Mouse (Mus musculus) hindbrain, postnatal 0 days (tissue): Measurements from ENCODE around the gene Arcn1. TPM values are rescaled to one million over a fixed set of nuclear protein-coding genes. Genes with fewer than 3 reads are reported as not detected.

Source experiments
- ATAC-seq: fragments of 200-750 bp; cut with Nextera tagmentation; 2 replicates; pipeline ENCODE4 v1.8.0; 2017; ENCODE audit warnings: mild to moderate bottlenecking, moderate TSS enrichment, moderate library complexity
- DNase-seq: peaks from one replicate; pipeline ENCODE4 v3.0.0-alpha.2; 2015; ENCODE audit warnings: low spot score
- H3K27ac ChIP-seq: fragments of 300-500 bp; sonication (generic); 2 replicates; pipeline ENCODE4 v1.5.1; 2014; ENCODE audit warnings: mild to moderate bottlenecking
- H3K27me3 ChIP-seq: fragments of 300-500 bp; sonication (generic); 2 replicates; pipeline ENCODE4 v1.6.1; 2014; ENCODE audit warnings: low read length, mixed read lengths; ENCODE audit not compliant: insufficient read depth
- H3K36me3 ChIP-seq: fragments of 300-500 bp; sonication (generic); 2 replicates; pipeline ENCODE4 v1.6.1; 2014; ENCODE audit warnings: low read length, mixed read lengths; ENCODE audit not compliant: insufficient read depth
- H3K4me1 ChIP-seq: fragments of 300-500 bp; sonication (generic); 2 replicates; pipeline ENCODE4 v1.6.1; 2014; ENCODE audit warnings: antibody characterized with exemption, low read length, mixed read lengths; ENCODE audit not compliant: insufficient read depth
- H3K4me2 ChIP-seq: fragments of 300-500 bp; sonication (generic); 2 replicates; pipeline ENCODE4 v1.6.1; 2014; ENCODE audit warnings: low read depth, mild to moderate bottlenecking, low read length, moderate library complexity, mixed read lengths
- H3K4me3 ChIP-seq: fragments of 300-500 bp; sonication (generic); 2 replicates; pipeline ENCODE4 v1.5.1; 2014; ENCODE audit warnings: low read length
- H3K9ac ChIP-seq: fragments of 300-500 bp; sonication (generic); replicated peaks from 2 replicates; pipeline ENCODE4 v1.6.1; 2014; ENCODE audit warnings: mild to moderate bottlenecking, low read length, moderate library complexity, mixed read lengths
- H3K9me3 ChIP-seq: fragments of 300-500 bp; sonication (generic); 2 replicates; pipeline ENCODE4 v1.6.1; 2016; ENCODE audit warnings: low read length, mixed read lengths
- CTCF ChIP-seq: IDR thresholded peaks from 2 replicates; pipeline ENCODE4 v1.5.1; 2016; ENCODE audit warnings: antibody characterized with exemption, control low read depth, low read depth
- WGBS: fragments of 180-500 bp; shearing (Covaris S2); extraction: QIAGEN DNeasy Blood & Tissue Kit; methylation state at CpG from one replicate; pipeline ENCODE4 v1.1.7; 2014; 5-methylcytosine and 5-hydroxymethylcytosine counted together
- polyA plus RNA-seq: library from polyadenylated mRNA; unstranded; fragments of >200 nt; fragmentation: Nextera tagmentation; extraction: Ambion mirVana; gene quantifications from 2 replicates; pipeline ENCODE4 v1.2.1, GENCODE M21; 2015
- total RNA-seq: library from RNA; depleted of rRNA; stranded (reverse); fragments of >200 nt; gene quantifications from 2 replicates; pipeline ENCODE4 v1.2.3, GENCODE M21; 2014; rRNA removed

Gene Arcn1
- total RNA-seq (77.1 and 88.4 TPM in 2 replicates), polyA plus RNA-seq (102 and 109 TPM in 2 replicates)

DNA sequence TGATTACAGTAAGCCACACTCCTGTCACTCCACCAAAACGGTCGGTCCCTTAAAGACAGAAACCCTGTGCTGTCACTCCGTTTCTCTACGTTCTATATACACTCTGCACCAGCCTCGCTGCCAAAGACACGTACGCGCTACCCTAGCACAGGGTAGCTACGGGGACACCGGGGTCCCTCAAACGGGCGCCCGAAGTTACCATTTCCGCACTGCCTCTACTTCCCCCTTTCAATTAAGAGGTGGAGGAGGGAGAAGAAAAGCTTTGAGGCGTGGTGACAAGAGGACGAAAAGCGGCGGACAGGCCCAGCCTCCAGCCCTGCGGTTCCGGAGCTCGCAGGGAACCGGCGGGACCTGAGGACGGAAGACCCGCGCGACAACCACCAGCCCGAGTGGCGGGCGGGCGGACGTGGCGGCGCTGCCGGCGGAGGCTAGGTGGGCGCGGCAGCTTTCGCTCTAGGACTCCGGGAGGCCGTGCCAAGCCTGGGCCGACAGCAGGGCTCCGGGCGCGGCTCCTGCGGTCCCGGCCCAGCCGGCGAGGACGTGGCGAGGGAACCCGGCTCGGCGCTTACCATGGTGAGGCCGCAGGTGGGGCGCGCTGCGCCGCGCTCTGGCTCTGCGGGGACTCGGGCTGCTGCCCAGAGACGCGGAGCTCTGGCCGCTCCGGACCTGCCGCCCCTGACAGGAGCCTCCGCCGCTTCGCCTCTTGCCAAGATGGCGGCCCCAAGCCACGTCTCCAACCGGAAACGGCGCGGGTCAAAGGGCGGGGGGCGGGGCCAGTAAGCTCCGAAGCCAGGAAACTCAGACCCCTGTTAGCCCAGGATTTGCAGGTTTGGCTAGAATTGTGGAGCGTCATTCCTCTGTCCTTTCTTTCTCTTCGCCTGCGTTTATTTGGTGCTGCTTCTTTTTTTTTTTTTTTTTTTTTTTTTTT, at the start of gene Arcn1, which contains the start of gene Ift46:
TSS of gene Arcn1 (minus strand) at position 745 of the 928 bp plus-strand sequence.
TSS of gene Ift46 (plus strand) at position 808 of the 928 bp plus-strand sequence.
- Histone ChIP-seq H3K36me3 (no peaks in the 10 kb centered on the region), H3K4me1 (peaks cover 8% of the 10 kb centered on the region), H3K9ac (peak within 1 kb of the TSS; percentile 88), H3K4me3 (peak within 1 kb of the TSS; percentile 62), H3K9me3 (no peaks in the 10 kb centered on the region), H3K27me3 (no peaks in the 10 kb centered on the region), H3K4me2 (peak within 1 kb of the TSS; percentile 64), H3K27ac (peak within 1 kb of the TSS; percentile 98)
- DNase-seq (peak; percentile 95), ATAC-seq (peak; percentile 93)
- under 1% methylated on average over 57 of the region's 82 CpGs for WGBS
- no peak for TF ChIP-seq CTCF

DNA sequence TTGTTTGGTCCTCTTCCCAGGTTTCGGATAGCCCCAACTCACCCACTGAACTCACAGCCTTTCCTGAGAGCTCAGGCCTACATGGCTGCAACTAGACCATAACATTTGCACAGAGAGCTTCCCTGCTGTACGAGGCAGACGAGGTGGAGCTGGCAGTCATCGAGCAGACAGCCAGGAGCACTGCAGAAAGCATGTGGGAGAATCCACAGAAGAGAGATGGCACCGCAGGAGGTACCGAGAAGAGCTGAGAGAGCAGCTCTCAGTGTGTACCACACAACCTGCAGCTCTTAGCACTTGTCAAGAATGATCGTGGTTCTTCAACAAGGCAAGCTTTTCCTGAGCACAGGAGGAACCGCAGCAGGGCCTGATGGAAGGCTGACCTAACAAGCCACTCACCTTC, 46.5 kb upstream of the Arcn1 start:
- H3K9me3 ChIP-seq, result no peaks in the 10 kb centered on the region
- H3K4me3 ChIP-seq, result no peak overlapping the region
- H3K27ac ChIP-seq, result no peak overlapping the region
- no peaks in the 10 kb centered on the region for H3K4me1 ChIP-seq
- TF ChIP-seq CTCF, result no peak
- 94% methylated on average over 8 of the region's 8 CpGs for WGBS
- DNase-seq, result no peak
- no peak for ATAC-seq
- peaks cover 98% of the 10 kb centered on the region for H3K36me3 ChIP-seq
- no peak overlapping the region for H3K9ac ChIP-seq
- H3K27me3 ChIP-seq, result no peaks in the 10 kb centered on the region
- no peak overlapping the region for H3K4me2 ChIP-seq

DNA sequence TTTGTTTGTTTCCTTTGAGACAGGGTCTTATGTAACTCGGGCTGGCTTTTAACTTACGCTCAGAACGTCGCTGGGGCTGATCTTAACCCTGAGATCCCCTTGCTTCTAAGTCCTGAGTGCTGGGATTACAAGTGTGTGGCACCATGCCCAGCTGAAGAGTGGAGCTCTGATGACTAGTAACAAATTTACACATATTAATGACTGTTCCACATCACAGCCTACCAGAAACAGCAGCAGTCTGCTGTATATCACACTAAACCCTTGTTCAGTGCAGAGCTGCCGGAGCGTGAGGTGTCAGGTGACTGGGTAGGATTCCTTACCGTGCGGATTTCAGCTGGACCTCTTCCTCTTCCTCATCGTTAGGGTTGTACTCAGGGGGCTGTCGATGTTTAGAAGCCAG, 42.7 kb upstream of the Arcn1 start:
- Histone ChIP-seq H3K9ac (no peak overlapping the region), H3K4me1 (no peaks in the 10 kb centered on the region), H3K27me3 (no peaks in the 10 kb centered on the region), H3K36me3 (peaks cover 94% of the 10 kb centered on the region), H3K4me3 (no peak overlapping the region), H3K4me2 (no peak overlapping the region), H3K27ac (no peak overlapping the region), H3K9me3 (no peaks in the 10 kb centered on the region)
- no peak for TF ChIP-seq CTCF
- WGBS, result 94% methylated on average over 10 of the region's 10 CpGs
- DNase-seq (no peak), ATAC-seq (no peak)

DNA sequence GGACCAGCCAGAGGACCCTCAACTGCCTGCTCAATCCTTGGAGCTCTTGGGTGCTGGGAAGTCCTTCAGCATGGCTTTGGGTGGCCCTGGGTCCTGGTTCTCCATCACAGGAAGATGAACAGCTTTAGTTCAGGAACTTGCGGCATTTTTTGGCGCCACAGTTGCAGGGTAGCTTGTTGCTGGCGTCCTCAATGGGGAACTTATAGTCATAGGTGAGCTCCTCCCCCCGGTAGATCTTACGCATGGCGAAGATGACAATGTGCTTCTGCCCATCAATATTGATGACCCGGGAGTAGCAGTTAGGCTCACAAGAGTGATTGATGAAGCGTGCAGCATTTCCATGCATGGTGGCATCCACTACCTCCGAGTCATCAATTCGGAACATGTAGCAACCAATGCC, 40.1 kb upstream of the Arcn1 start:
- DNase-seq (no peak), ATAC-seq (no peak)
- Histone ChIP-seq H3K4me1 (no peaks in the 10 kb centered on the region), H3K27ac (no peak overlapping the region), H3K36me3 (peaks cover 72% of the 10 kb centered on the region), H3K4me3 (no peak overlapping the region), H3K9me3 (no peaks in the 10 kb centered on the region), H3K9ac (no peak overlapping the region), H3K27me3 (no peaks in the 10 kb centered on the region), H3K4me2 (no peak overlapping the region)
- TF ChIP-seq CTCF, result no peak
- 96% methylated on average over 10 of the region's 10 CpGs for WGBS

DNA sequence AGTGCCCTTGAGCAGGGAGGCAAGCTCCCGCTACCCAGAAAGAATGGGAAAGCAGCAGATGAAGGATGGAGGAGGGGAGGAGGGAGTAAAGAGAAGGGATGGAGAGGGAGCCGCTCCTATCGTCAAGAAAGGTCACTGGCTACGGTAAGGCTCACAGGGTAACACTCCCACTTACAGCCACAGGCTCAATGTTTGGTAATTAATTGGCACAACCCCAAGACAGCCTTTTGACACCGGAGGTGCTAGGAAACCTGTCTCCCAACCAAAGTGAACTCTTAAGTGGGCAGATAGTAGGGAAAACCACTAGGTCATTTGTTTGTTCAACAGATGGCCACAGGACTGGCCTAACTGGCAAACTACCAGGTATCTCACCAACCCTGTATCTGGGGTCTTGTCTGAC, 39.5 kb upstream of the Arcn1 start:
- Histone ChIP-seq H3K4me1 (no peaks in the 10 kb centered on the region), H3K27ac (no peak overlapping the region), H3K36me3 (peaks cover 66% of the 10 kb centered on the region), H3K9ac (no peak overlapping the region), H3K4me2 (no peak overlapping the region), H3K4me3 (no peak overlapping the region), H3K27me3 (no peaks in the 10 kb centered on the region), H3K9me3 (no peaks in the 10 kb centered on the region)
- TF ChIP-seq CTCF, result no peak
- WGBS, result 79% methylated on average over 5 of the region's 5 CpGs
- ATAC-seq (no peak), DNase-seq (no peak)

DNA sequence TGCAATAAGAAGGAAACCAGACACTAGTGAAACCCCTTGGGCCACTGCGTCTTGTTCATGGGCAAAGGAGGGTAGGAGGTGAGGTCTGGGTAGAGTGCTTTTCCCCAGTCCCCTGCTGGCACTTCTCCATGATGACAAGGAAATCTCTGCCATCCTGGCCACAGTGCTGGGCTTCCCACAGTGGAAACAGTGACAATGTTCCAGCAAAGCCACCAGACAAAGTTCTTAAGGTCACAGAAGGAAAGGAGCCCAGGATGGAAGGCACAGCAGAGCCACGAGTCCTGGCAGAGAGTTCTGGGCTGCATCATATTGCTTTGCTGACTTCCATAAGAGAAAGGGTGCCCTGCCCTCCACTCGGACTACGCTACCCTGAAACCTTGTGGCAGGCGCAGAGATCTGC, 37.9 kb upstream of the Arcn1 start:
- WGBS, result 92% methylated on average over 5 of the region's 5 CpGs
- H3K4me2 ChIP-seq, result no peak overlapping the region
- H3K9me3 ChIP-seq, result no peaks in the 10 kb centered on the region
- H3K4me3 ChIP-seq, result no peak overlapping the region
- no peak overlapping the region for H3K27ac ChIP-seq
- no peak overlapping the region for H3K9ac ChIP-seq
- TF ChIP-seq CTCF, result no peak
- H3K36me3 ChIP-seq, result peaks cover 52% of the 10 kb centered on the region
- no peak for DNase-seq
- H3K4me1 ChIP-seq, result no peaks in the 10 kb centered on the region
- no peak for ATAC-seq
- H3K27me3 ChIP-seq, result no peaks in the 10 kb centered on the region

DNA sequence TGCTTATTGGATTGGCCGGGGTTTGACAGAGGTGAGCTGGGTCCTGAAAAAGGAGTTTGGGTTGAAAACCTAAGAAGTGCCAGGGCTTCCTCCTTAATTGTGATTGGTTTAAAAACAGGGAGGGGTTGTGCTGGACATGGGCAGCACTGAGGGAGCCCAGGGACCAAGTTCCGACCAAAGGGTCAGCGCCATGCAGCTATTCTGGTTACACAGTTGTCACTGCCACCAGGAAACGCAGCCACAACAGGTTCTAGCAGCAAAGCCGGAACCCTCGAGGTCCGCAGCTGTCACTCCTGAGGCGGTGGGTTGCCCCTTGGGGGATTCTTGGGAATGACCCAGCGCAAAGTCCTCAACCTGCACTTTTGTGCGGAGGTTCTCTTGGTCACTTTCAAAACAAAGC, 37.0 kb upstream of the Arcn1 start:
- H3K4me2 ChIP-seq, result no peak overlapping the region
- H3K36me3 ChIP-seq, result peaks cover 43% of the 10 kb centered on the region
- no peak for TF ChIP-seq CTCF
- ATAC-seq (no peak), DNase-seq (no peak)
- H3K4me3 ChIP-seq, result no peak overlapping the region
- no peaks in the 10 kb centered on the region for H3K27me3 ChIP-seq
- H3K9me3 ChIP-seq, result no peaks in the 10 kb centered on the region
- H3K27ac ChIP-seq, result no peak overlapping the region
- WGBS, result 91% methylated on average over 10 of the region's 10 CpGs
- no peak overlapping the region for H3K9ac ChIP-seq
- H3K4me1 ChIP-seq, result 0 out of 2 replicates have a peak, but pooled peaks cover 4% of the 10 kb centered on the region
